Mouse (Mus musculus) embryo, embryonic 11.5 days (tissue): ENCODE results near the gene Gm20431.

ENCODE experiments used
- DNase-seq: peaks from one replicate; pipeline ENCODE4 v3.0.0-alpha.2; 2012; ENCODE audit warnings: low read depth, low spot score

Gm20431 gene

GRCm38 (mm10) chr2:167661270-167662203 lies at the start of gene Gm20431:
Gm20431 (minus strand) TSS chr2:167661496.
- DNase-seq: peak; percentile 91

GRCm38 (mm10) chr2:167710574-167710973 lies 49.3 kb upstream of the Gm20431 start:
- no peak for DNase-seq

- no peak for DNase-seq
Measured at GRCm38 (mm10) chr2:167709969-167710368, 48.7 kb upstream of the Gm20431 start.

DNA sequence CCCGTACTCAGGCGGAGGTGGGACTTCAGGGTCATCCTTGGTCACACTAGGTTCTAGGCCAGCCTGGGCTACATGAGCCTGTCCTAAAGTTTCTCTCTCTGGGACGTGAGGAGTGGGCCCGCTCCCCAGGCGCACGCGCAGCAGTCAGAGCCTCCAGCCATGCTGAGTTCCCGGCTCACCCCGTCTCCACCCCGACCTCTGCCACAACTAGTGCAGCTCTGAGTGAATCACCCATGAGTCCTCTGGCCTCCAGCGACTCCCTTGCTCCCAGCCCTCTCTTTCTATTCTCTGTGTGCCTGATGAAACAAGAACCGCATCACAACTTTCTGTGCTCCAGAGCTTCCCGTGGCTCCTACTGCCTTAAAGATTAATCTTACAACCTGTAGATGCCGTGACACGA lies 47.1 kb upstream of the Gm20431 start:
- no peak for DNase-seq

GRCm38 (mm10) chr2:167706183-167706939 lies 45.1 kb upstream of the Gm20431 start:
- no peak for DNase-seq

- no peak for DNase-seq
Measured at GRCm38 (mm10) chr2:167704409-167704808, 43.1 kb upstream of the Gm20431 start.

DNA sequence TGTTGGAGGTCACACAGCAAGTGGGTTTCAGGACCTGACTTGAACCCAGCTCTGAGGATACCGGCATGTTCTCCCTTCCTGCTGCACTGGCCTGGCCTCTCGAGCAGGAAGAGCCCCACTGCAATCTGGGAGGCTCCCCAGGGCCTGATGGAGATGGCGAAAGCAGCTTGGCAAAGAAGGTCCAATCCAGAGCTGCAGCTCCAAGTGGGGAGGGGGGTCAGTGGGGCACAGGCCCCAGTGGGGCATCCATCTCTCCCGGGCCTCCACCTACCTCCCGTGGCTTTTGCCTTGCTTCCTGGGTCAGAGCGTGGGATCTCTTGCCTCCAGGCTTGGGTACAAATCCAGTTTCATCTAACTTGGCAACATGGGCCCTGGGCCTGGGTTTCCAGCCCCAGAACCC lies 40.8 kb upstream of the Gm20431 start:
- DNase-seq: no peak

GRCm38 (mm10) chr2:167701472-167701871 lies 40.2 kb upstream of the Gm20431 start:
- no peak for DNase-seq

GRCm38 (mm10) chr2:167700018-167700417 lies 38.7 kb upstream of the Gm20431 start:
- DNase-seq: no peak

DNA sequence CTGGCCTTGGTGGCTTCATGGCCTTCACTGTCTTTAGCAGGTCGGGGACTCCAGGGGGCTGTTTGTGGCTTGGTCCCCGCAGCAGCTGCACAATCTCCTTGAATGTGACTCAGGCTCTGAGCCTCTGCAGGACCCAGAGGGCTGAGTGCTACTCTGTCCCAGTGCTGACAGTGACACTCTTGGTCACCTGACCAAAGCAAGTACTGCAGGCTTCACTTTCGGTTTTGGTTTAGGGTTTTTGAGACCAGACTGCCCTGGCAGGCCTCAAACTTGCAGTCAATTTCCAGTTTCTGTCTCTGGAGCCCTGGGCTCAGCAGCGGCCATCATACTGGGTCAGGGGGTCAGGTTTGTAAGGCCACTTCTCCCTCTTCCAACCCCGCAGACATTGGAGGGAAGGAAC lies 36.6 kb upstream of the Gm20431 start:
- DNase-seq: no peak

- no peak for DNase-seq
Measured at GRCm38 (mm10) chr2:167696143-167696542, 34.8 kb upstream of the Gm20431 start.

GRCm38 (mm10) chr2:167695491-167695890 lies 34.2 kb upstream of the Gm20431 start:
- DNase-seq: no peak

DNA sequence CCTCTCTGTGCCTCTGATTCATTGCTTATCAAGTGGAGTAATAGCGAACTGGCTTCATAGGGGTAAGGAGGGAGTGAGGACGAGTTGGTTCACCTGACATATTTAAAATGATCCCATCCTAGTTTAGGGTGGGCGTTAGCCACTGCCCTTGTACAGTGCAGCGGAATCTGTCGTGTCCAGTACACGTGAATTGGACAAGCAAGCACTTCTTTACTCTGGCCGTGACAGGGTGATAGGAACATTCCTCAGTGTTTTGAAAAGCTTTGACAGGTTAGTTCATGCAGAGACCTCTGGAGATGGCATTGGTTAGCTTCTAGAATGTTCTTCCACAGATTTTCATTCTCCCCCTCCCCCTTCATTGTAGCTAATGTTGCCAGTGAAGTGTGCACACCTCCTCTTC lies 33.7 kb upstream of the Gm20431 start:
- no peak for DNase-seq

- no peak for DNase-seq
Measured at GRCm38 (mm10) chr2:167694244-167694643, 32.9 kb upstream of the Gm20431 start.

- no peak for DNase-seq
Measured at GRCm38 (mm10) chr2:167693540-167693939, 32.2 kb upstream of the Gm20431 start.

- DNase-seq: no peak
Measured at GRCm38 (mm10) chr2:167692831-167693230, 31.5 kb upstream of the Gm20431 start.

GRCm38 (mm10) chr2:167691871-167692661 lies 30.8 kb upstream of the Gm20431 start:
- no peak for DNase-seq

DNA sequence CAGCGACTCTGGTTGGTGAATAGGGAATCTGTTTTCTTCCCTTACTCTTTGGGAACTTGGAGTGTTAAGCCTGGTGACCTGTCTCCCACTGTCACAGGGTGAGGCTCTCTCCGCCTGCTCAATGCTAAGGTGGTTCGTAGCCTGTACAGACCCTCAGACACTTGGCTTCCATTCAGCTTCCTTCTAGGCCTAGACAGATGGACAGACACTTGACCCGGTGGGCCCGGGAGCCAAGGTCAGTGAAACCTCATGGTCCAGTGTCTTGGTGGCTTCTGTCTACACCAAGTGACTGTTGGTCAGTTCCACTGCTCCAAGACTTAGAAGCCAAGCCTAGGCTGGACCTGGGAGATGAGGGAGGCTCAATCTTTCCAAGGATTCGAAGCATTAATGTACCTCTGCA lies 30.1 kb upstream of the Gm20431 start:
- DNase-seq: no peak

- DNase-seq: no peak
Measured at GRCm38 (mm10) chr2:167690962-167691311, 29.6 kb upstream of the Gm20431 start.

- no peak for DNase-seq
Measured at GRCm38 (mm10) chr2:167690219-167690961, 29.1 kb upstream of the Gm20431 start.

DNA sequence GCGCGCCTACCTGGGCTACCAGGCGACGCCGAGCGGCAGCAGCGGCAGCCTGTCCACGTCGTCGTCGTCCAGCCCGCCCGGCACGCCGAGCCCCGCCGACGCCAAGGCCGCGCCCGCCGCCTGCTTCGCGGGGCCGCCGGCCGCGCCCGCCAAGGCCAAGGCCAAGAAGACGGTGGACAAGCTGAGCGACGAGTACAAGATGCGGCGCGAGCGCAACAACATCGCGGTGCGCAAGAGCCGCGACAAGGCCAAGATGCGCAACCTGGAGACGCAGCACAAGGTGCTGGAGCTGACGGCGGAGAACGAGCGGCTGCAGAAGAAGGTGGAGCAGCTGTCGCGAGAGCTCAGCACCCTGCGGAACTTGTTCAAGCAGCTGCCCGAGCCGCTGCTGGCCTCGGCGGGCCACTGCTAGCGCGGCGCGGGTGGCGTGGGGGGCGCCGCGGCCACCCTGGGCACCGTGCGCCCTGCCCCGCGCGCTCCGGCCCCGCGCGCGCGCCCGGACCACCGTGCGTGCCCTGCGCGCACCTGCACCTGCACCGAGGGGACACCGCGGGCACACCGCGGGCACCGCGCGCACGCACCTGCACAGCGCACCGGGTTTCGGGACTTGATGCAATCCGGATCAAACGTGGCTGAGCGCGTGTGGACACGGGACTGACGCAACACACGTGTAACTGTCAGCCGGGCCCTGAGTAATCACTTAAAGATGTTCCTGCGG lies 28.4 kb upstream of the Gm20431 start, which contains the start of gene Tmem189:
Tmem189 (minus strand) TSS at position 322 of the 718 bp plus-strand sequence.
- DNase-seq: no peak
